Mouse (Mus musculus): ENCODE results near the gene Htt. TPM values are rescaled to one million over a fixed set of nuclear protein-coding genes. Genes with fewer than 3 reads are reported as not detected.
"Not testable (repeated sequence)": the region's sequence is repeated elsewhere in the genome, so short reads cannot be mapped to it uniquely, and the experiment has no call there.

Htt gene
- polyA plus RNA-seq, 1 experiment from 2014 or later: 13.5 TPM

DNA sequence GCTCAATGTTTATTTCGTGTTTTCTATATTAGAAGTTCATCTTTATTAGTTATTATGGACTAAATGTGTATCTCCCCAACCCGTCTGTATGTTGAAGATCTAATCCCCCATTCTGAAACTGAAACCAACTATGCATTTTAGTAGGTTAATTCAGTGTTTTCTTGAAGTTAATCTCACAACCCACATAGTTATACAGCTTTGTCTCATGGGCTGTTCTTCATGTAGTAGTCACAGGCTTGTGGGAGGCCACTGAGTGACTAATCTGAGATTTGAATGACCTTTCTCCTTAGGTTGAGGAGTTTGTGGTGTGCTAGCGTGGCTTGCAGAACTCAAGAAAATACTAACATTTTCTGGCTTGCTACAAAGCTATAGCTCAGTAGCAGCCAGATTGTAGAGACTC is 23.5 kb downstream of the Htt start:
- no peak for ATAC-seq (ENCODE audit: borderline replicate concordance, extremely low read depth, low FRiP score, low TSS enrichment)
- Histone ChIP-seq H3K9ac (no peak overlapping the region), H3K4me3 (no peak overlapping the region), H3K4me1 (no peaks in the 10 kb centered on the region), H3K27ac (no peak overlapping the region), H3K4me2 (no peak overlapping the region), H3K36me3 (peaks cover 22% of the 10 kb centered on the region), H3K27me3 (no peaks in the 10 kb centered on the region), H3K9me3 (no peaks in the 10 kb centered on the region)
- 86% methylated on average over 3 of the region's 3 CpGs for WGBS

DNA sequence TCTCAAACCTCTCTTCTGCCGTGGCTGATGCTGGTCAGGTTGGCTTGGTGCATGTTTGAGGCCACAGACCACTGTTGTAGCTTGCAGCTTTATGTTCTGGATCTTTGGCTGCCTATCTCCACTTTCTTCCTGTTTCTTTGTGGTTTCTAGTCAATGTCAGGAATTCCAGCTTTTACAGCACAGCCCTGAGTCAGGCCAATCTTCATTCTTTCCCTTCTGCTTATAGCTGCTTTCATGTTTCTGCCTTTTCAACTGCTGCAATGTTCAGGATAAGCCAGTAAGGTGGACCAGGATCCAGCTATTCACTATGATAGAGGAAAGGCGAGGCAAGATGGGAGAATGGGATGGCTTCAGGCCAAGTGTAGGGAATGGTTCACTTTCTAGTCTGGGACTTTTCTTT is 29.6 kb downstream of the Htt start:
- H3K27ac ChIP-seq: no peak overlapping the region
- H3K27me3 ChIP-seq: no peaks in the 10 kb centered on the region
- WGBS: 85% methylated on average over 2 of the region's 2 CpGs
- ATAC-seq (ENCODE audit: borderline replicate concordance, extremely low read depth, low FRiP score, low TSS enrichment): no peak
- H3K4me1 ChIP-seq: no peaks in the 10 kb centered on the region
- H3K4me3 ChIP-seq: no peak overlapping the region
- H3K36me3 ChIP-seq: peaks cover 3% of the 10 kb centered on the region
- no peak overlapping the region for H3K9ac ChIP-seq
- H3K4me2 ChIP-seq: no peak overlapping the region
- no peaks in the 10 kb centered on the region for H3K9me3 ChIP-seq

DNA sequence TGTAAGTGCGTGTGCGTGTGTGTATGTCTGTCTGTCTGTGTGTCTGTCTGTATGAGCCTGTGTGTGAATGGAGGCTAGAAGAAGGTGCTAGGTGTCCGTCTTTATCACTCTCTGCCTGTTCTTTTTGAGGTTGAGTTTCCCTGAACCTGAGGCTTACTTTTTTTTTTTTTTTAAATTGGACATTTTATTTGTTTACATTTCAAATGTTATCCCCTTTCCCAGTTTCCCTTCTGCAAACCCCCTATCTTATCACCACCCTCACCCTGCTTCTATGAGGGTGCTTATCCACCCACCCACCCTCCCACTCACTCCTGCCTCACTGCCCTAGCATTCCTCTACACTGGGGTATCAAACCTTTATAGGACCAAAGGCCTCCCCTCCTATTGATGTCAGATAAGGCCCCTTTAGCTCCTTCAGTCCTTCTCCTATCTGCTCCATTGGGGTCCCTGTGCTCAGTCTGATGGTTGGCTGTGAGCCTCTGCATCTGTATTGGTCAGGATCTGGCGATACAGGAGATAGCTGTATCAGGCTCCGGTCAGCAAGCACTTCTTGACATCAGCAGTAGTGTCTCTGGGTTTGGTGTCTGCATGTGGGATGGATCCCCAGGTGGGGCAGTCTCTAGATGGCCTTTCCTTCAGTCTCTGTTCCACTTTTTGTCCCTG is 38.9 kb downstream of the Htt start:
- Histone ChIP-seq H3K4me2 (no peak overlapping the region), H3K9me3 (no peaks in the 10 kb centered on the region), H3K27me3 (no peaks in the 10 kb centered on the region), H3K27ac (no peak overlapping the region), H3K4me3 (no peak overlapping the region), H3K4me1 (no peaks in the 10 kb centered on the region), H3K9ac (no peak overlapping the region), H3K36me3 (peaks cover 28% of the 10 kb centered on the region)
- ATAC-seq (ENCODE audit: borderline replicate concordance, extremely low read depth, low FRiP score, low TSS enrichment): no peak
- WGBS: 89% methylated on average over 5 of the region's 5 CpGs

DNA sequence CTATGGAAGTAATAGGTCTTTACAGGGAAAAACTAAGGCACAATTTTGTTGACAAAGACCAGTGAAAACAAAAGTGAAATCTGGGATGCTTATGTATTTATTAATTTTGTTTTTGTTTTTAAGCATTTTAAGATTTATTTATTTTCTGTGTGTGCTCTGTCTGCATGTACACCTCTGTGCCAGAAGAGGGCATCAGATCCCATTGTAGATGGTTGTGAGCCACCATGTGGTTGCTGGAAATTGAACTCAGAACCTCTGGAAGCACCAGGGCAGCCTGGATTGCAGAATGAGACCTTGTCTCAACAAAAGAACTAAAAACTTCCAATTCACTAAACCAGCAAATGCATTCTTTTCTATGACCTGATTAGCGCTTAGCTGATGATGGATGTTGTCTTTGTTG is 44.5 kb downstream of the Htt start:
- Histone ChIP-seq H3K4me1 (no peaks in the 10 kb centered on the region), H3K27me3 (no peaks in the 10 kb centered on the region), H3K4me2 (no peak overlapping the region), H3K4me3 (no peak overlapping the region), H3K27ac (no peak overlapping the region), H3K9ac (no peak overlapping the region), H3K36me3 (peaks cover 32% of the 10 kb centered on the region), H3K9me3 (no peaks in the 10 kb centered on the region)
- 93% methylated on average over 1 of the region's 1 CpGs for WGBS
- no peak for ATAC-seq (ENCODE audit: borderline replicate concordance, extremely low read depth, low FRiP score, low TSS enrichment)

DNA sequence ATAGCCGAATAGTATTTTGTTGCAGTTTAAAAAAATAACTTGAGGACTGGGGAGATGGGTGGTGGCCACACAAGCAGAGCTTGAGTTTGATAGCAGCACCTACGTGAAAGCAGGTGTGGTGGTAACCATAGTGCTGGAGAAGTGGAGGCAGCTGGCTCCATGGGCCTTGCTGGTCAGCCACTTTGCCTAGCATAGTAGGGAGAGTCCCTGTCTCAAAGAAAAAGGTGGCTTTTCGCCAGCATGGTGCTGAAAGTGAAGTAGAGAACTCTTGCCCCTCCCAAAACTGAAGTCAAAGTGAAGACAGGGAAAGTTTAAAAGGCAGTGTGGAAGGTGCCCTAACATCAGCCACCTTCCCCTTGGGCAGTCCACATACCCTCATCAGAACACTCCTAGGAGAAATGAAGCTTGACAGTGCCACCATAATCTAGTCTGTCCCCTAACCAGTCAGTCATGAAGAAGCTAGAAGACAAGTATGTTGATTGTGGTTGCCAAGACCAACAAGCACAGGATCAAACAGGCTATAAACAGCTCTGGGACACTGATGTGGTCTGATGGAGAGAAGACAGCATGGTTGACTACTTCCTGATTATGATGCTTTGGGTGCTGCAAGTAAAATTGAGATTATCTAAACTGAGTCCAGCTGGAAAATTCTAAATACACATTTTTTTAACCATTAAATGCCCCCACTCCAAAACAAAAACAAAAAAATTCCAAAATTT is 61.0 kb downstream of the Htt start:
- ATAC-seq (ENCODE audit: borderline replicate concordance, extremely low read depth, low FRiP score, low TSS enrichment): no peak
- Histone ChIP-seq H3K4me3 (no peak overlapping the region), H3K4me2 (no peak overlapping the region), H3K36me3 (peaks cover 54% of the 10 kb centered on the region), H3K27me3 (no peaks in the 10 kb centered on the region), H3K9me3 (no peaks in the 10 kb centered on the region), H3K9ac (no peak overlapping the region), H3K4me1 (no peaks in the 10 kb centered on the region), H3K27ac (no peak overlapping the region)
- WGBS: 89% methylated on average over 3 of the region's 3 CpGs

DNA sequence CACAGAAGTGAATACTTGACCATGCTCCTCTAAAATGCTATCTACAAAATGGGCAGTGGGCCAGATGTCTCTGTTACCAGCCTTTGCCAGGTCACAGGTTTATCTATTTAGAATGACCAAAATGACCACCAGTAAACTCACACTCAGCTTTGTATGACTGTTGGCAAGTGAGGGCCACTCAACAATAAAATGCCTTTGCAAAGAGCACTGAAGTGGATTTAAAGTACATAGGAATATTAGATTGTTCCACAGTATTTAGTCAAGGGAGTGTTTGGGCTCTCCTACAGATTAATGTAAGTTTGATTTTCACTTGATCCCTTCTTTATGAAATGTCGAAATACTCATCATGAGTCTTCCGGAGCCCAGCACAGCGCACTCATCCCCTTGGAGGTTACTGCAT is 92.5 kb downstream of the Htt start:
- Histone ChIP-seq H3K4me3 (no peak overlapping the region), H3K36me3 (peaks cover 32% of the 10 kb centered on the region), H3K9me3 (no peaks in the 10 kb centered on the region), H3K4me2 (no peak overlapping the region), H3K27me3 (no peaks in the 10 kb centered on the region), H3K4me1 (no peaks in the 10 kb centered on the region), H3K27ac (no peak overlapping the region), H3K9ac (no peak overlapping the region)
- 92% methylated on average over 3 of the region's 3 CpGs for WGBS
- ATAC-seq (ENCODE audit: borderline replicate concordance, extremely low read depth, low FRiP score, low TSS enrichment): no peak

DNA sequence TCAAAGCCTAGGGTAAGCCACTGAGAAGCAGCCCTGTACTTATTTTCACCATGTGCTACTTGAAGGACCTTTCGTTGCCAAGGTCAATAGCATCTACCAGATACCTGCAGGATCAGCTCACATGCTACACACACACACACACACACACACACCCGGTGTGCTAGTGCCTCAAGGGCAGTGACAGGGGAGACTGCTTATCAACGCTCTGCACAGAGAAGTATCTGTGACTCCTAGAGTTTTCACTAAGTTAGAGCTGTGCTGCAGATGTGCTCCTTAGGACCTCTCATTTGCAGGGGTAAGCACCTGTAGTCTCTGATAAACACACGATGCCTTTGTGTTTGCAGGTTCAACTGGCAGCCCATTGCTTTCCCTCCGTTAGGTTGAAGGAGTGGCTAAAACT is 103.8 kb downstream of the Htt start:
- Histone ChIP-seq H3K9ac (no peak overlapping the region), H3K27me3 (no peaks in the 10 kb centered on the region), H3K4me2 (no peak overlapping the region), H3K9me3 (no peaks in the 10 kb centered on the region), H3K4me3 (no peak overlapping the region), H3K4me1 (no peaks in the 10 kb centered on the region), H3K27ac (no peak overlapping the region), H3K36me3 (peaks cover 36% of the 10 kb centered on the region)
- WGBS: 87% methylated on average over 5 of the region's 5 CpGs
- no peak for ATAC-seq (ENCODE audit: borderline replicate concordance, extremely low read depth, low FRiP score, low TSS enrichment)

DNA sequence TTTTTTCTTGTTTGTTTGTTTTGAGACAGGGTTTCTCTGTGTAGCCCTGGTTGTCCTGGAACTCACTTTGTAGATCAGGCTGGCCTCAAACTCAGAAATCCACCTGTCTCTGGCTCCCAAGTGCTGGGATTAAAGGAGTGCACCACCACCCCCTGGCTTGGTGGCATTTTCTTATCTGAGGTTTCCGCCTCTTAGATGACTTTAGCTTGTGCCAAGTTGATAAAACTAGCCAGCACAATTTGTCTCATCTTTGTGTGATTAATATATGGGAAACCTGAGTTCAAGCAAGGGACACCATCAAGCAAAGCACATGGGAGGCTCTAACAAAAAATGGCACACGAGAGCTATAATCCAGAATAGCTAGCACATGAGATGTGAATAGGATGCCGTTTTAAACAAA is 118.8 kb downstream of the Htt start:
- H3K27ac ChIP-seq; H3K9me3 ChIP-seq; H3K4me3 ChIP-seq; ATAC-seq (ENCODE audit: borderline replicate concordance, extremely low read depth, low FRiP score, low TSS enrichment); H3K9ac ChIP-seq; H3K27me3 ChIP-seq; H3K4me2 ChIP-seq; H3K4me1 ChIP-seq: not testable (repeated sequence)
- WGBS: 80% methylated on average over 3 of the region's 3 CpGs
- peaks cover 66% of the 10 kb centered on the region for H3K36me3 ChIP-seq

DNA sequence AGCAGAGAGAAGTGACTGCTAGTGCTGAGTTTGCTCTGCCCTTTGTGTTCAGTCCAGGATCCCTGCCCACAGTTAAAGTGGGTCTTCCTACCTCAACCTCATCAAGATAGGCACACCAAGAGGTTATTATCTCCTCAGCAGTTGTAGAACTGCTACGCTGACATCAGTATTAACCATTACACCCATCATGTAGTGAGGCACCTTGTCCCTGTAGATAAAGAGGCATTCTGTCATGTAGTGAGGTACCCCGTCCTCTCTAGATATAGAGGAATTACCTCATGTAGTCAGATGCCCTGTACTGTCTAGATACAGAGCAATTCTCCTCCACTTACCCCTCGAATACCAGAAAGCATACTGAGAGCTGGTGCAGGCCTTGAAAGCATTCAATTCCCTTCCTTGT is 119.5 kb downstream of the Htt start:
- H3K9ac ChIP-seq: no peak overlapping the region
- no peaks in the 10 kb centered on the region for H3K4me1 ChIP-seq
- no peak for ATAC-seq (ENCODE audit: borderline replicate concordance, extremely low read depth, low FRiP score, low TSS enrichment)
- H3K9me3 ChIP-seq: no peaks in the 10 kb centered on the region
- H3K27me3 ChIP-seq: no peaks in the 10 kb centered on the region
- H3K4me3 ChIP-seq: no peak overlapping the region
- no peak overlapping the region for H3K4me2 ChIP-seq
- WGBS: 89% methylated on average over 3 of the region's 3 CpGs
- H3K36me3 ChIP-seq: peaks cover 65% of the 10 kb centered on the region
- no peak overlapping the region for H3K27ac ChIP-seq

DNA sequence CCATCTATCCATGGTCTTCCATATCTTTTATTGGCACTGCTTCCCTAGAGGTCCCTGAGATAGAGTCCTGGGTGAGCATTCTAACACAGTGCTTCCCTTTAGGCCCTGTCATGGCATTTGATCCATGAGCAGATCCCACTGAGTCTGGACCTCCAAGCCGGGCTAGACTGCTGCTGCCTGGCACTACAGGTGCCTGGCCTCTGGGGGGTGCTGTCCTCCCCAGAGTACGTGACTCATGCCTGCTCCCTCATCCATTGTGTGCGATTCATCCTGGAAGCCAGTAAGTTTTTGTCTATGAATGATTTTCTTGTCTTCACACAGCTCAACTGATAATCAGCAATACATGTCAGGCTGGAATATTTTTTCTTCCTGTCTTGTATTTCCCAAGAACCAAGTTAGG is 123.7 kb downstream of the Htt start:
- no peaks in the 10 kb centered on the region for H3K27me3 ChIP-seq
- H3K4me2 ChIP-seq: no peak overlapping the region
- no peaks in the 10 kb centered on the region for H3K9me3 ChIP-seq
- H3K4me3 ChIP-seq: no peak overlapping the region
- WGBS: 83% methylated on average over 3 of the region's 3 CpGs
- H3K36me3 ChIP-seq: peaks cover 58% of the 10 kb centered on the region
- ATAC-seq (ENCODE audit: borderline replicate concordance, extremely low read depth, low FRiP score, low TSS enrichment): no peak
- no peaks in the 10 kb centered on the region for H3K4me1 ChIP-seq
- no peak overlapping the region for H3K9ac ChIP-seq
- H3K27ac ChIP-seq: no peak overlapping the region

DNA sequence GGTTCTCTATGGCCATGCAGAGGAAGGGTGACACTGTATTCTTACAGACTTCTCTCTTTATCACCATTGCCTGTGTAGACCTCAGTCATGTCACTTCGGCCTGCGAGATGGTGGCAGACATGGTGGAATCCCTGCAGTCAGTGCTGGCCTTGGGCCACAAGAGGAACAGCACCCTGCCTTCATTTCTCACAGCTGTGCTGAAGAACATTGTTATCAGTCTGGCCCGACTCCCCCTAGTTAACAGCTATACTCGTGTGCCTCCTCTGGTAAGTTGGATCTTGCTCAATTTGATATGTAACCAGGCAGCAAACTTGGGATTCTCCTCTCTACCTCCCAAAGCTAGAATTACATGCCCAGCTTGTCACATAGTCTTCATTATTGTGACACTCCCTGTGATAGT is 127.7 kb downstream of the Htt start:
- H3K9me3 ChIP-seq: no peaks in the 10 kb centered on the region
- no peaks in the 10 kb centered on the region for H3K27me3 ChIP-seq
- no peak overlapping the region for H3K4me2 ChIP-seq
- H3K36me3 ChIP-seq: peaks cover 67% of the 10 kb centered on the region
- no peak overlapping the region for H3K27ac ChIP-seq
- 84% methylated on average over 4 of the region's 4 CpGs for WGBS
- no peaks in the 10 kb centered on the region for H3K4me1 ChIP-seq
- ATAC-seq (ENCODE audit: borderline replicate concordance, extremely low read depth, low FRiP score, low TSS enrichment): no peak
- H3K9ac ChIP-seq: no peak overlapping the region
- H3K4me3 ChIP-seq: no peak overlapping the region

DNA sequence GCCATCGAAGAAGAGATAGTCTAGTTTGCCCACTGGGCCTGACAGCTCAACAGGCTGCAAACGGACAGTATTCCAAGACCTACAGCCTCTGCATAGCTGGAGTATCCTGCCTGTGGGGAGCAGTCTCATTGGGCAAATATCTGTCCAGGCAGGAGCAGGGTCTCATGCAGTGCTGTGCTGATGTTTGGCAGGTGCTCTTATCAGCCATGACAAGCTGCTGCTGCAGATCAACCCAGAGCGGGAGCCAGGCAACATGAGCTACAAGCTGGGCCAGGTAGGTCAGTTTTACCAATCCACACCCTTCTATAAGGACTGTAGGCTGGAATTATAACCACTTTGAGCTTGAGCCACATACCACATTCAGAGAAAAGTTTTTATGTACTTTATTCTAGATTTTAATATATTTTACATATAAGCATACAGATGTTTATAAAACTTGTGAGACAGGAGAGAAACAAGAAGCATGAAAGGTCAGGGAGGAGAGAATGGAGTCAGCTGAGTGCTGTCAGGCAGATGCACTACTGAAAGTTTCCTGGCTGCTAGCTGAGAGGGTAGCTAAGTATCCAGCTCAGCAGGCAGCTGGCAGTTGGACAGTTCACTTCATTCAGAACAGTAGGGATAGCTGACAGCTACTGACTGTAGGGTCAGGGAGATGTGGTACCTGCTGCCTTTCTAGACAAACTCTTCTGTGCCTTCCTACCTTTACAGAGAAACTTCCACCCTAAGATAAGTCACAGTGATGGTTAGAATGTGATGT is 135.3 kb downstream of the Htt start:
- H3K4me2 ChIP-seq: no peak overlapping the region
- H3K27me3 ChIP-seq: no peaks in the 10 kb centered on the region
- WGBS: 77% methylated on average over 3 of the region's 3 CpGs
- H3K9me3 ChIP-seq: no peaks in the 10 kb centered on the region
- ATAC-seq (ENCODE audit: borderline replicate concordance, extremely low read depth, low FRiP score, low TSS enrichment): no peak
- H3K4me3 ChIP-seq: no peak overlapping the region
- H3K36me3 ChIP-seq: peaks cover 61% of the 10 kb centered on the region
- H3K27ac ChIP-seq: no peak overlapping the region
- H3K4me1 ChIP-seq: peaks cover 3% of the 10 kb centered on the region; the same call in 1 of the 2 replicates
- no peak overlapping the region for H3K9ac ChIP-seq
